Mouse (Mus musculus) ES-Bruce4 (cell line): ENCODE measurements around the gene Flvcr1.

ENCODE experiments used
- CTCF ChIP-seq: IDR thresholded peaks from one replicate; pipeline ENCODE4 v1.8.1; 2011; ENCODE audit warnings: low read depth, low read length
- POLR2A ChIP-seq: IDR thresholded peaks from one replicate; pipeline ENCODE4 v1.8.1; 2011; ENCODE audit warnings: low read length; ENCODE audit not compliant: insufficient read depth

DNA sequence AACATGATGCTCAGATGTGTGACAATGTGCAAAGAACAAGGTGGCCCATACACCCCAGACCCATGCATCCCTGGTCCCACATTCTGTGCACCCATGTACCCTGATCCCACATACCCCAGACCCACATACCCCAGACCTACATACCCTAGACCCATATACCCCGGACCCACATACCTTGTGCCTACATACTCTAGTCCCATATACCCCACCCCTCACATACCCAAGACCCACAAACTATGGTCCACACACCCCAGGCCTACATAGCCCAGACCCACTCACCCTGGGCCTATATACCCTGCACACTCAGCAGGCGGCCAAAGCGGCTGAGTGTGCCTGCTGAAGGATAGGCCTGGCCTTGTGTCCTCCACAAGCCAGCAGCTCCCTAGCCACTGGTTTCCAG is 63.2 kb downstream of the Flvcr1 start:
- no peak for TF ChIP-seq CTCF
- no peak for TF ChIP-seq POLR2A
